Mouse (Mus musculus): Measurements from ENCODE around the gene Actrt3. TPM values are rescaled to one million over a fixed set of nuclear protein-coding genes. Genes with fewer than 3 reads are reported as not detected.

Gene Actrt3
- polyA plus RNA-seq, 1 experiment from 2014 or later: not detected

DNA sequence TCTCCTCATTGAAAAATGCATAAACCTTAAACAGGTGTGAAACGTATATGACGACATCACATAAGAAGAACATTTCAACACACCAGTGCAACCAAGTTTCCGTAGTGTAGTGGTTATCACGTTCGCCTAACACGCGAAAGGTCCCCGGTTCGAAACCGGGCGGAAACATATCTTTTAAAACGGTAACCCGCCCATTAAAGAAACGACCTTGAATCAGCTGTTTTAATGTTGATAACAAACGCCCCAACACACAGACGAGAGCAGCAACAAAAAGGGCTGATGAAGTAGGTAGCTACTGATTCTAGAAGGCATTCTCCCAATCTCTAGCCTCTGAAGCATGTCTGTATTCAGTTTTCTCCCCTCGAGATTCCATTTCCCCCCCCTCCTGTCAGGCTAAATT, 1.4 kb upstream of the Actrt3 start:
- H3K36me3 ChIP-seq (ENCODE audit: insufficient read depth): peaks cover 17% of the 10 kb centered on the region
- H3K9me3 ChIP-seq (ENCODE audit: low read depth, low read length): no peaks in the 10 kb centered on the region
- under 1% methylated on average over 17 of the region's 17 CpGs for WGBS
- peak overlapping the region; percentile 91 for H3K4me3 ChIP-seq (ENCODE audit: low read depth, low read length)
- H3K4me2 ChIP-seq: peak overlapping the region; percentile 90
- ATAC-seq (ENCODE audit: insufficient read depth) (peak; percentile 6; the same call in 1 of the 2 replicates), DNase-seq (peak; percentile 95)
- H3K9ac ChIP-seq: peak overlapping the region; percentile 41; the same call in 1 of the 2 replicates
- TF ChIP-seq CTCF (IDR thresholded peaks at IDR 0.05; ENCODE audit: low read depth): no peak
- H3K27ac ChIP-seq (ENCODE audit: low read depth): no peak overlapping the region
- no peaks in the 10 kb centered on the region for H3K27me3 ChIP-seq (ENCODE audit: insufficient read depth, low read length)
- peaks cover 5% of the 10 kb centered on the region for H3K4me1 ChIP-seq (ENCODE audit: insufficient read depth)

DNA sequence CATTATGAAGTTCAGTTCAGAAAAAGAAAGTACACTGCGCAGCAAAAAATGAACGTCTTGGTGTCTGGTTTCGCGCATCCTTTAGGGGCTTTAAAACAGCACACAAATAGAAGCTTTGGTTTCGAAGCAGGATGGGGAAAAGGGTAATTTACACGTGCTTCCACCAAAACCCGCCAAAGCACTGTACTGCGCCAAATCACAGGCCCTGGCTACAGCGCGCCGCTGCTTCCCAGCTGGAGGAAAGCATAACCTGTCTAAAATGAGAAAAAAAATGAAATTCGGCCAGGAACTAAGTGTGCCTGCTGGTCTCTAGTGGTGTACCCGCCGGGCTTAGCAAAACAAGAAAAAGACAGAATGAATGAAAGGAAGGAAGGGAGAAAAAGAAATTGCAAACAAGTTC, 978 bp upstream of the Actrt3 start:
- 1% methylated on average over 14 of the region's 14 CpGs for WGBS
- peak overlapping the region; percentile 90 for H3K4me2 ChIP-seq
- no peaks in the 10 kb centered on the region for H3K9me3 ChIP-seq (ENCODE audit: low read depth, low read length)
- peak overlapping the region; percentile 55; the same call in 1 of the 2 replicates for H3K27ac ChIP-seq (ENCODE audit: low read depth)
- ATAC-seq (ENCODE audit: insufficient read depth) (no peak), DNase-seq (peak; percentile 60)
- H3K27me3 ChIP-seq (ENCODE audit: insufficient read depth, low read length): no peaks in the 10 kb centered on the region
- TF ChIP-seq CTCF (IDR thresholded peaks at IDR 0.05; ENCODE audit: low read depth): no peak
- H3K36me3 ChIP-seq (ENCODE audit: insufficient read depth): peaks cover 13% of the 10 kb centered on the region
- H3K9ac ChIP-seq: peak overlapping the region; percentile 41
- H3K4me1 ChIP-seq (ENCODE audit: insufficient read depth): peaks cover 7% of the 10 kb centered on the region
- H3K4me3 ChIP-seq (ENCODE audit: low read depth, low read length): peak overlapping the region; percentile 91

DNA sequence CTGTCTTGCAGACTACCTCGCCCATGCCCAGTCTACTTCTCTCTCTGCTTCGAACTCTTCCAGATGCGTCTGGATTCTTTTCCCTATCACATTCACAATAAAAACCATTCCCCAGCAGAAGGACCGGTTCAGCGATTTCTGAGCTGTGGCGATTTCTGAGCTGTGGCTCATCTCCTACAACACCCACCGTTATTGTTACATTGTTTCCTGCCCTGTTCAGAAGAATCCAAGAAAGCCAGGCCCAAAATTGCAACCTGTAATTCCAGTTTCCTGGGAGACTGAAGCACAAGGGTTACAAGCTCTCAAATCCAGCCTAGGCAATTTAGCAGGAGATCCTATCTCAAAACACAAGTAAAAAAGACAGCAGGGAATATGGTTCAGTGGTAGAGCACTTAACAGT, 2.5 kb downstream of the Actrt3 start:
- TF ChIP-seq CTCF (IDR thresholded peaks at IDR 0.05; ENCODE audit: low read depth): no peak
- WGBS: 82% methylated on average over 7 of the region's 7 CpGs
- ATAC-seq (ENCODE audit: insufficient read depth): no peak
- H3K9me3 ChIP-seq (ENCODE audit: low read depth, low read length): no peaks in the 10 kb centered on the region
- H3K27me3 ChIP-seq (ENCODE audit: insufficient read depth, low read length): no peaks in the 10 kb centered on the region
- no peaks in the 10 kb centered on the region for H3K36me3 ChIP-seq (ENCODE audit: insufficient read depth)
- no peak for DNase-seq
- no peak overlapping the region for H3K4me3 ChIP-seq (ENCODE audit: low read depth, low read length)
- peaks cover 3% of the 10 kb centered on the region; the same call in 1 of the 2 replicates for H3K4me1 ChIP-seq (ENCODE audit: insufficient read depth)
- H3K4me2 ChIP-seq: no peak overlapping the region
- H3K9ac ChIP-seq: no peak overlapping the region
- H3K27ac ChIP-seq (ENCODE audit: low read depth): no peak overlapping the region

DNA sequence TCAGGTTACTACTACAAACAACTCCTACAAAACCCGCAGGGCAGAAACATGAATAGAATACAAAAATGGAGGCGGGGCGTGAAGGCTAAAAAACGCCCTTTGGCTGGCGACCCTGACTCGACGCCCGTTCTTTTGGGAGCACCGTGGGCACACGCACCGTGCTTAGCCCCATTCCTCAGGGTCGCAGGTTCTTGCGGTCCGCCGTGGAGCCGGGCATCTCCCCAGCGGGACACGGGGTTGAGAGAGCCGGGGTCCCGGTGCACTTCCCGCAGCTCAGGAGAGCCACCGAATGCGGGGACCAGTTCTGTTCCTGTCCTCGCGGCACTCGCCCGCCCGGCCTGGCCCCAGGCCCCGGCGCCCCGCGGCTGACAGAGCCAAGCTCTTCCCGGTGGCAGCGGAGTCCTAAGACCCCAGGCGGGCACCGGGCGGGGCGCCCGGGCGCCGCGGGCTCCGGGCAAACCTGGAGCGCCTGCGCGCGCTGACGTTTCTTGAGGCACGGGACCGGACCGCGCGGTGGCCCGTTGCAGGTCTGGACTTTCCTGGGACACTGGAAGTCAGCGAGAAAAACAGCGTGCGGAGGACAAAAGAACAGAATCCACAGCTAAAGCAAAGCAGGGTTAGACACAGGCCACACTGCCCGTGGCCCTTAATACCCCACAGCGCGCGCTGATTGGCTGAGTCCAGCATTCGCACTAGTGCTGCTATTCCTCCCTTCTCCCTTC, 4.5 kb downstream of the Actrt3 start:
- peak; percentile 66 for DNase-seq
- H3K9ac ChIP-seq: peak overlapping the region; percentile 86
- H3K27ac ChIP-seq (ENCODE audit: low read depth): peak overlapping the region; percentile 8; the same call in 1 of the 2 replicates
- H3K4me1 ChIP-seq (ENCODE audit: insufficient read depth): peaks cover 3% of the 10 kb centered on the region; the same call in 1 of the 2 replicates
- WGBS: under 1% methylated on average over 62 of the region's 62 CpGs
- no peaks in the 10 kb centered on the region for H3K9me3 ChIP-seq (ENCODE audit: low read depth, low read length)
- ATAC-seq (ENCODE audit: insufficient read depth): peak; percentile 55
- no peaks in the 10 kb centered on the region for H3K27me3 ChIP-seq (ENCODE audit: insufficient read depth, low read length)
- H3K4me2 ChIP-seq: peak overlapping the region; percentile 74
- TF ChIP-seq CTCF (IDR thresholded peaks at IDR 0.05; ENCODE audit: low read depth): no peak
- no peaks in the 10 kb centered on the region for H3K36me3 ChIP-seq (ENCODE audit: insufficient read depth)
- peak overlapping the region; percentile 76 for H3K4me3 ChIP-seq (ENCODE audit: low read depth, low read length)

DNA sequence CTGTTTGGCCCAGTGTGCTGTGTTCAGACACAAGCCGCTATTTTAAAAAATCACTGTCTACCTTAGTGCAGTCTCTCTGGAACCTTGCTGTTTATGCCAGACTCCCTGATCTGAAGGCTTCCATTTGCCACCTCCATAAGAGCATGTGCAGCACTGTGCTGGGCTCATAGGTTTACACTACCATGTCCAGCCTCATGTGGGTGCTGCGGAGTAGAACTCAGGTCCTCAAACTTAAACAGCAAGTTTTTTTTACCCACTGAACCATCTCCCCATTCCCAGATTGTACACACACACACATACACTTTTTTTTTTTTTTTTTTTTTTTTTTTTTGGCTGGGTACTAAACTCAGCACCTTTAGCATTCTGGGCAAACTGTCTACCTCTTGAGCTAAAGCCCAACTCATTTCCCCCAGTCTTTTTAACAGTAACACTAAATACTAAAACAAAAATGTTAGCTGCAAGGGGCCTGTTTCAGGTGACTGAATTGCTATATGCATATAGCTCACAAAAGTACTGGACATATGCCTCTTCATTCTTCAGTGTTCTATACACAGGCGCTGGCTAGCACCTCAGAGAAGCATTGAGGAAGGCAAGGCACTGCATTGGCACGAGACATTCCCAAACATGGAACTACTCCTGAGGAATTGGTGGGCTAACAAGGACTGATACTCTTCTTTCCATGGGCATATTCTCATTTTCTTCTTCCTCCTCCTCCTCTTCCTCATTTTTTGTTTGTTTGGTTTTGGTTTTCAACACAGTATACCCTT, 5.8 kb downstream of the Actrt3 start:
- Histone ChIP-seq H3K4me2 (no peak overlapping the region), H3K36me3 (ENCODE audit: insufficient read depth) (no peaks in the 10 kb centered on the region), H3K9ac (no peak overlapping the region), H3K4me3 (ENCODE audit: low read depth, low read length) (no peak overlapping the region), H3K9me3 (ENCODE audit: low read depth, low read length) (no peaks in the 10 kb centered on the region), H3K4me1 (ENCODE audit: insufficient read depth) (peaks cover 3% of the 10 kb centered on the region; the same call in 1 of the 2 replicates), H3K27me3 (ENCODE audit: insufficient read depth, low read length) (no peaks in the 10 kb centered on the region), H3K27ac (ENCODE audit: low read depth) (no peak overlapping the region)
- peak; percentile 60 for DNase-seq
- TF ChIP-seq CTCF (IDR thresholded peaks at IDR 0.05; ENCODE audit: low read depth): peak; percentile 38
- ATAC-seq (ENCODE audit: insufficient read depth): peak; percentile 46; the same call in 1 of the 2 replicates
- 65% methylated on average over 4 of the region's 4 CpGs for WGBS

DNA sequence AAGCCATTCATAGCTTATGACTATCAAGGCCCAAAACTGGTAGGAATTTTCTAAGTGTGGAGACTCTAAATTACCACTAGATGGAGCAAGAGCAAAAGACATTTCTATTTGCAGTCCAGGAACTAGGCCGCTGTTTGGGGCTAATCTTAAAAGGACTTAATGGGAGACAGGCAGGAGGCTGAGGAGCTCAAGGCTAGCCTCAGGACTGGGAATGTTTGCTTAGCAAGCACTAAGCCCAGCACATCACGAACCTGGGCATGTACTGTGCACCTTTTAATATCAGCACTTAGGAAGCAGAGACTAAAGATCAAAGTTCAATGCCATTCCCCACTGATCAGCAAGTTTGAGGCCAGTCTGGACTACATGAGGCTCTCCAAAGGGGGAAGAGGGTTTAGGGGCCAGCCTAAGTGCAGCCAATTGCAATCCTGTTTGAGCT, 7.3 kb downstream of the Actrt3 start:
- DNase-seq: peak; percentile 92
- WGBS: 0% methylated on average over 2 of the region's 2 CpGs
- H3K4me3 ChIP-seq (ENCODE audit: low read depth, low read length): no peak overlapping the region
- no peaks in the 10 kb centered on the region for H3K9me3 ChIP-seq (ENCODE audit: low read depth, low read length)
- no peak overlapping the region for H3K9ac ChIP-seq
- H3K27me3 ChIP-seq (ENCODE audit: insufficient read depth, low read length): no peaks in the 10 kb centered on the region
- H3K27ac ChIP-seq (ENCODE audit: low read depth): 0 out of 2 replicates have a peak overlapping the region, but pooled peaks have one; percentile 4
- no peak overlapping the region for H3K4me2 ChIP-seq
- peaks cover 3% of the 10 kb centered on the region; the same call in 1 of the 2 replicates for H3K4me1 ChIP-seq (ENCODE audit: insufficient read depth)
- ATAC-seq (ENCODE audit: insufficient read depth): peak; percentile 67
- peak; percentile 78 for TF ChIP-seq CTCF (IDR thresholded peaks at IDR 0.05; ENCODE audit: low read depth)
- no peaks in the 10 kb centered on the region for H3K36me3 ChIP-seq (ENCODE audit: insufficient read depth)

DNA sequence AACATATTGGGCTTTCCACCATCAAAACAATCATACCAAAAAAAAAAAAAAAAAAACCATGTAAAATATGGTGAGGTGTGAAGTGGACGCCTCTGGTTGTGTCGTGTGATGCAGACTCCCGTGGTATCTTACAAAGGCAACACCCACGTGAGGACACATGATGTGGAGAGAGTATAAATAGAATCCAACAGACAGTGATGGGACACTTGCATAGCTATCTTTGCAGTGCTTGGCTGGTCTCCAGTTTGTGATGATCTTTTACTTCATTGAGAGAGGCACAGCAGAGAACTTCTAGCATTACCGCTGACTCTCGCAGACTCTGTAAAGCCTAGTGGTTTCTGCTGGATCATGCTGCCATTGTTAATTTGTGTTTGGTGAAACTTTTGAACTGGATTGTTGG, 10.9 kb downstream of the Actrt3 start:
- DNase-seq (peak; percentile 6), ATAC-seq (ENCODE audit: insufficient read depth) (no peak)
- no peak overlapping the region for H3K27ac ChIP-seq (ENCODE audit: low read depth)
- no peak overlapping the region for H3K9ac ChIP-seq
- H3K4me3 ChIP-seq (ENCODE audit: low read depth, low read length): no peak overlapping the region
- H3K27me3 ChIP-seq (ENCODE audit: insufficient read depth, low read length): no peaks in the 10 kb centered on the region
- 74% methylated on average over 6 of the region's 6 CpGs for WGBS
- H3K9me3 ChIP-seq (ENCODE audit: low read depth, low read length): no peaks in the 10 kb centered on the region
- no peaks in the 10 kb centered on the region for H3K36me3 ChIP-seq (ENCODE audit: insufficient read depth)
- no peak overlapping the region for H3K4me2 ChIP-seq
- no peaks in the 10 kb centered on the region for H3K4me1 ChIP-seq (ENCODE audit: insufficient read depth)
- TF ChIP-seq CTCF (IDR thresholded peaks at IDR 0.05; ENCODE audit: low read depth): no peak
